Mouse (Mus musculus) cerebellum, adult 18-20 months (tissue): ENCODE measurements around the gene Myoz2.

ENCODE experiments used
- DNase-seq, 2 experiments: peaks; one replicate each; pipeline ENCODE4 v3.0.0; 2021

Myoz2 gene

DNA sequence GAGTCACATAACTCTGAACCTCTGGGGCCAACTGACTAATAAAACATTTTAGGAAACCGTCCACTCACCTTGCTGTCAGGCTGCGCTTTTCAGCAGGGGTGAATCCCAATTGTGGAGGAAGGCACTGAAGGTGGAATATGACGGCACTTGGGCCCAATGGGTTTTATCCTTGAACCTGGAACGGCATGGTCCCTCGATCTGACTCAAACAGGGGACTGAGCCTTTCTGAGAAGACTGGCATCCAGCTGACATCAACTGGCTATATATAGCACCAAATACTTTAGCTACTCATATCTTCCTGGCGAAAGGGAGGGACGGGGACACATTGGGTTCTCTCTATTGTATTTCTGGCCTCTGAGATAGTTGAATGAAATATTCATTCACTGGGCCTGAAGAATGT lies at the start of gene Myoz2:
Myoz2 (minus strand) TSS at position 264 of the 400 bp plus-strand sequence.
- no peak for DNase-seq

DNA sequence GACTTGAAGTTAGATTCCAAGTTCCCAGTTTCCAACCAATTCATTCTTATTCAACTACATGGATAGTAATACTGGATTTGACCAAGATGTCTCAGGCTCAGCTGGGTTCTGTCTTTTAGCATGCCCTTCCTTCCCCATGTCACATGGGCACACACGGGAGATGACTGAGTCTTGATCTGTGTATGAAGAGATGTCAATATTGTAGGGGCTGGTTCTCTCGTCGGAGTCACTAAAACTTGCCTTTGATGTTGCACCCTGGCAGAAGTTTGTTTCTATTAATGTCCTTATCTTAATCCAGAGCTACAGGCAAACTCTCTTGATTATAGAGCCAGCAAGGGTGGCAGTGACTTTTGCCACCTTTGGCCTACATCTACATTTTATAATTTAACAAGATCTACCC lies 46.9 kb upstream of the Myoz2 start:
- DNase-seq, result no peak

DNA sequence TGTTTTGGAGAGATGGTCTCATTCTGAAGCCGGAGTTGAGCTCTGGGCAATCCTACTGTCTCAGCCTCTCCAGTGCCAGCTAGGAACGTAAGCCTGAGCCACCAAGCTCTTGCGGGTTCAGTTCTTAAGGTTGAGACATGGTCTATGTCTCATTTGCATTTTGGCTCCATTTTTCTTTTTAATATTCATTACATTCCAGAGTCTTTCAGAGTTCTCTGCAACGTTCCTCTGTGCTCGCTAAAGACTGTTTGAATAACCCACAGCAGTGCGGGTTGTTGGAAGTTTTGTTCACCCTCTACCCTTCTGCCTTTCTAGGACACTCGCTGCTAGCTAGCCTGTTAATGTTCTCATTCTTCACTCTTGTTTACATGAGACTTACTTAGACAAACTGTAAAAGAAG lies 46.1 kb upstream of the Myoz2 start:
- DNase-seq, result no peak

DNA sequence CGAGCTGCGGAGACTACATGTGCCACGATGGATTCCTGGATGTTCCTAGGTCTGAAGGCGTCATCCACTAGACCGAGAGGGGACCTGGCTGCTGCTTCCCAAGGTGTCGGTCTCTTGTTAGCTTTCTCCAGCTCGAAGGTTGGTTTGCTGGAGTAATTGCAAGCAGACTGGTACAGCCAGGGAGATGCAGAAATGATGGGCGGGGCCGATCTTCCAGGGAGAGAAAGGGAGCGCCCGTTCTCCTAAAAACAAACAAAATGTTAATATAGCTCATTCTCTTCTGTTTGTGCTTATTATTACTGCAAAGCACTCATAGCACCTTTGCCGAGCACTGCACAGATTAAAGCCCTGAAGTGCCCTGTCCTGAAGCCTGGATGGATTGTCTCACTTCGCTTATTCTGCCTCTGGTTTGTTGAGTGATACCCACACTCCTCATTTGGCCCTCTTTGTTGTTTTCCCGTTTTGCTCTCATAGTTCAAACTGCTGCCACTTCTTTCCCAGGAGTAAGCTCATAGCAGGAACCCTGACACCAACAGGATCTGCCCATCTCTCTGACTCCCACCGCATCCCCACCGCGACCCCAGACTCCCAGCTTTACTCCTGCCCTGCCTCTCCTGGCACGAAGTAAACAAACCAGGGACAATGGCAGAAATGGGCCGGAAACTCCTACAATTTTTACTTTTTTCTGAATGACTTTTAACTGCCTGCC lies 45.4 kb upstream of the Myoz2 start:
- no peak for DNase-seq

DNA sequence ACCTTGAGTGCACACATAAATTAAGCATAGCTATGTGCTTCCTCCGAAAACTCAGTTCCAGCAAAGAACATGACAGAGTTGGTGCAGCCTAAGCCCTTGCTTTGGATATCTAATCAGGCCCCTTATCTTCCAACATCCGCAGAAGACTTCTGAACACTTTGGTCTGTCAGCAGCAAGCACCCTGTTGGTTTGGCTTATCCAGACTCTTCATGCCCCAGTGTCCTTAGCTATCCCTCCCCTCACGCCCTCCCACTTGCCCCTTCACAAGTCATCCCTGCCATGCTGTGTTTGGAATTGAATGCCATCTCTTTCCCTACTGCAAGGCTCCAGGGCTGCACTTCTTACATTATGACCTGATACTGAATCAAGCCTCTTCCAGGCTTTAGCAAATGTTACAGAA lies 40.9 kb upstream of the Myoz2 start:
- no peak for DNase-seq

DNA sequence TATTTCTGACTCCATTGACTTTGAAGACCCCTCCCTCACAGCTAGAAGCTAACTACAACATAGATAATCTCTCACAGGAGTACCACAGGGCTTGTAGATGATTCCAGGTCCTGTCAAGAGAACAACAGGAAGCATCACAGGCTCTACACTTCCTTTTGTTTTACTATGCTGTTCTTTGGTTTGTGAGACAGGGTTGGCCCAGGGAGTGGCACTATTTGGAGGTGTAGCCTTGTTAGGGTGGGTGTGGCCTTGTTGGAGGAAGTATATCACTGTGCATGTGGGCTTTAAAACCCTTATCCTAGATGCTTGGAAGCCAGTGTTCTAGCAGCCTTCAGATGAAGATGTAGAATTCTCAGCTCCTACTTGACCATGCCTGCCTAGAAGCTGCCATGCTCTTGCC lies 40.2 kb upstream of the Myoz2 start:
- no peak for DNase-seq

DNA sequence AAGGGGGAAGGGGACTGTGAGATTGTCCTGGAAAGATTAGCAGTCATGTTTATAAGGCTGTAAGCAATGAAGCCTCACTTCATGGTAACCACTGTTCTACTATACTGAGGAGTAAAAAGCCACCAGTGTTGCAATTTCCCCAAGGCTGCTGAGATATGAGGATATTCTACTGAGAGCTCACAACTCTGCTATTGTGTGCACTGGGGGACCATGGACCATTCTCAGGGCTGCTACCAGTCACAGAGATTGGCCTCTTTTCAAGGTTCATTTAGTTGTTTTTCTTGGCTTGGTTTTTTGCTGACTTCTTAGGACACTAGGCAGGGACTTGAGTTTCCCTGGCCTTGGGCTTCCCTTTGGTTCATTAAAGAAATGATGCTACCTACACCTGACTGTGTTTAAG lies 38.5 kb upstream of the Myoz2 start:
- DNase-seq, result no peak

DNA sequence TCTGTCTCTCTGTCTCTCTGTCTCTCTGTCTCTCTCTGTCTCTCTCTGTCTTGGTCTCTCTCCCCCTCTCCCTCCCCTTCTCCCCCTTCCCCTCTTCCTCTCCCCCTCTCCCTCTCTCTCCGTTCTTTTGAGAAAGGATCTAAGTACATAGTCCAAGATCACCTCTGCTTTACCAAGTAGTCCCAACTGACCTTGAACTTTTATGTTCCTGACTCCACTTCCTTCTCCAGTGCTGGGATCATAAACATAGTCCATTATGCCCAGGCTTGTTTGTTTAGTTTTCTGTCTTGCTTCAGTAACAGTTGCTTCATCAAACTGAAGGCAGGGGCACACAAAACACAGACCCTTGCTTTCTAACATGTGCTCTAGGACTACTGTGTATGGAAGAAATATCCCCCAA lies 37.7 kb upstream of the Myoz2 start:
- DNase-seq, result no peak

DNA sequence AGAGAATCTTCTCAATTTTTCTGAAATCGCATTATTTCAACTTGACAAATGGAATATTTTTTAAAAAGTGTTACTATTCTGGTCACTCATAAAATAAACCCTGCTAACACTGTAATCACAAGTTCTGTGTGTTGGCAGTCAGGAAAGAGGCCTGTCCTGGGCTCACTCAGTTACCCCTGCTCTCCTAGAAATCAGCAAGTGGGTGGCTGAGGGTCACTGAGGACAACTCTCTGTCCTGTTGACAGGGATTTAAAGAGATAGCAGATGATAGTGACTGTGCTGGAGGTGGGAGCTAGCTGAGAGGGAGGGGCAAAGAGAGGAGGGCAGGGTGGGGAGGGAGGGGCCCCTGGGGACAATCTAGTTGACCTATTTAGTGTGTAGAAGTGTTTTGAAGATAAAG lies 36.2 kb upstream of the Myoz2 start:
- no peak for DNase-seq

DNA sequence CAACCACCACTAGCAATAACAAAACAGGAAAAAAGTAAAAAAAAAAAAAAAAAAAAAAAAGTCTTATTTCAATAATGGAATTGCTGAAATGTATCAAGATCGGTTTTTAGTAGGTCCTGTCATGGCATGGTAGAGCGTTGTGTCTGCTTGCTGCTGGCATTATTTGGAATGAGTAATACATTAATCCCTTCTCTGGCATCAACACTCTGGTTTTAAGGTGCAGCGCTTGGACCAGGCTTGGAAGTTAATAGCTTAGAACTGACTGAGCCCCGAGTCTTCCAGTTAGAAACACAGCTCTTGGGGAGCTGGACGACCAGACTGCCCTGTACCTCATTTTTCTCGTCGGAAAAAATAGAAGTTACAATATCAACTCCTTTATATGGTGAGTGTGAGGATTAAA lies 32.0 kb upstream of the Myoz2 start:
- no peak for DNase-seq

DNA sequence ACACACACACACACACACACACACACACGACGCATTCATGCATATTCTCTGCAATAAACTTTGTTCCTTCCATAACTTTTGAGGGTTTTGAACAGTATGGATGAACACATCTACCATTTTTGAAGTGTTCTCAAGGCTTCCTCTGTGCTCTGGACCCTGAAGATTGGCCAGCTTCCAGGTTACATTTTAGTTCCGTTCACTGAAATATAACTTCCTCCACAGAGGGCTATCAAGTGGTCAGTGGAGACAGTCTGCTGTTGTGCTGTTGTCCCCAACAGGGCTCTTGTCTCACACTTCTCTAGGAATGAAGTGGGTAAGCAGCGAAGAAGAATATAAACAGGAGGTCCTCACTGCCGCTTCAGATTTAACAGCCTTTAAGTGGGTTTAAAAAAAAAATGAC lies 30.7 kb upstream of the Myoz2 start:
- no peak for DNase-seq

DNA sequence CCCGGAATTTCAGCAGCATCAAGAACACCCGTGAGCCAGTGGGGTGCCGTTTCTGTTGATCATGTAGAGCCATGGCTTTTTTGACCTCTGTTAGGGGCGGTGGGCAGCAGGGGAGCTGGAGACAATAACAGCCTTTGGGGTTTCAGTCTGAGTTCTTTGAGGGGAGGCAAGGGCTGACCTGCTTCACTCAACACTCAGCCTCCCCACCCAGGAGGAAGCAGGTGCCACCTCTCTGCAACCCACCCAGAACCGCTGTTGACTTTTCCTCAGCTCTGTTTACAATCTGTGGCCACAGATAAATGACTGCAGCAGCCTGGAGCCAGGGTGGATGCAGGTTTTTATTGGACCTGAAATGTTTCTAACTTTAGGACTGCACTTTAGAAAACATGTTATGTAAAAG lies 29.4 kb upstream of the Myoz2 start:
- no peak for DNase-seq

DNA sequence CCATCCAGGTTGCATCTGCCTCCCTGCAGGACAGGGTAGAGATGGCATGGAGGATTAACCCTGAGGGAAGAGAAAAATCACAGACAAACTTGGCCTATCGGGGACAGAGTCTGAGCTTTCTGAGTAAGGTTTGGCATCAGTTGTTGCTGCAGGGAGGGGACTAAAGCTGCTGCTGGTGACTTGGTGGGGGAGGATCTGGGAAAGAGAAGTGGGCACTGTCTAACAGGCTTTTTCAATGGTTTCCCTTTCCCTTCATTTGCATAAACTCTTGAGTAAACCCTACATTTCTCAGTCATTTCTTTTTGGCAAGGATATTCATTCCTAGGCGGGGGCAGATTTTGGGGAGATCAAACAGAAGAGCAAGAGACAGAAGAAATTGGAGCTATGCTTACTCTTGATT lies 27.1 kb upstream of the Myoz2 start:
- no peak for DNase-seq

DNA sequence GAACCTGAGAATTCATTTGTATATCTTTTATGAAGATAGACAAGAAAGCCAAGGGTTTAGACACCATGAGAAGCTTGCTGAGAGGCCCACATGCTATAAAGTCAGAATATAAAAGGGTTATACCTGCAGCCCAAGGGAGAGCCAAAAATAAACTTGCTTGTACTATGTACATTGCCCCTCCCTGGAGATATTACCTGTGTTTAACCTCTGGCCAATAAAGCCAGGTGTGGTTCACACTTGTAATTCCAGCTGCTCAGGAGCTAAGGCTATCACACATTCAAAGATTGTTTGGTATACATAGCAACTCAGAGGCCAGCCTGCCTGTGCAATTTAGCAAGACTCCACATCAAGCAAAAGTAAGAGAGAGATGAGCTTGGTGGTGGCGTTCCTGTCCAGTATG lies 24.0 kb upstream of the Myoz2 start:
- DNase-seq, result no peak

DNA sequence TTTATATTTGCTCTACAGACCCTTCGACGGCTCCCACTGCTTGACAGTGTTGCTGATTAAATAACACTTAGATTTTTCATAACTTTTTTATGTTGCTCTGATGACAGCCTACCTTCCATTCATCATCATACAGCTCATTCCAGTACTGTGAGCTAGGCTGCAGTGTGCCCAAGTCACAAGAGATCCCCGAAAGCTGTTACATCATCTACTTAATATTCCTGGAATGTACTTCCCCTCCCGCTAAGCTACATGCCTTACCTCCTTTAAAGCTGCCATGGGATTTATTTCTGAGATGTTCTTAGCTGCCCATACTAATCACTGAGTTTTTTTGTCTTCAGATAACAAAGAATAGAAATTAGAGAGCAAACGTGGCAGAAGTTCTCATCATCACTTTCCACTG lies 19.4 kb upstream of the Myoz2 start:
- DNase-seq, result no peak

DNA sequence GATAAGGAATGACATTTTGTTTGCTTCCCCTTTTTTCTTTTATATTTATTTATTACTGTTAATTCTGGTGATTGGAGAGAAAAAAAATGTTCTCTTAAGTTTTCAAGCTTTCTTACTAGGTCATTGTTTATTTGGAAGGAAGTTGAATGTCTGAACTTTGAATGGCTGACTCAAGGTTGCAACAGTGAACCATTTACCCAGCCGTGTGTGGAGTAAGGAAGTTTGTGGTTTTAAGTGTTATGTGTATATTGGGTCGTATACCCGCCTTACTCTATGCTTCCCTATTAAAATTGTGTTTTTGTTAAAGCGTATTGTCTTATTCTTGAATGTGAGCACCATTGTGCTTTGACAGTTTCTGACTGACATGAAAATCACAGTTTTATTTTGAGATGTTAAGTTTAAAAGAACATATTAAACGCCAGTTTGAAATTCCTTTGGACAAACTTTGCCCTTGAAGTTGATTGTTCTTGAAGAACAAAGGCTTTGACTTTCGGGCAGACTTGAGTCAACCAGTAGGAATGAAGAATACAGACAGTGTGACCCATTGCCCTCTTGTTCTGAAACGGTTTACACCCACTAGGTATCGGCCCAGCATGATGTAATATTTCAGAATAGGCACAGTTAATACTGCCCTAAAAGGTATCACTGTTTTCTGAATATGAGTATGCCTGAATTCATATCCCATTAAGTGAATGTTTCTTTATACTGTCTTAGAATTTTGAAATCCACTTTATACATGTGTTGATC lies 18.6 kb upstream of the Myoz2 start:
- no peak for DNase-seq

DNA sequence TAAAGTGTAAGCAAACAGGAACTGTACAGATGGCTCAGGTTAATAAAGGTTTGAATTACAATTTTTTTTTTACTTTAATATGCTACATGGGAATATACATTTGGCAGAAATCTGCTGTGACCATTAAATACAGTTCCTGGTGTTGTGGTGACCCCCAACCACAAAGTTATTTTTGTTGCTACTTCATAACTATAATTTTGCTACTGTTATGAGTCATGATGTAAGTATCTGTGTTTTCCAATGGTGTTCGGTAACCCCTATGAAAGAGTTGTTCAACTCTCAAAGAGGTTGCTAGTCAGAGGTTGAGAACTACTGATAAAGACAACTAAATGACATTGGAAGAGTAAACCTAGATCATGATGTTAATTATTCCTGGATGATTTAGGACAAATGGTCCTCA lies 7.5 kb upstream of the Myoz2 start:
- no peak for DNase-seq

DNA sequence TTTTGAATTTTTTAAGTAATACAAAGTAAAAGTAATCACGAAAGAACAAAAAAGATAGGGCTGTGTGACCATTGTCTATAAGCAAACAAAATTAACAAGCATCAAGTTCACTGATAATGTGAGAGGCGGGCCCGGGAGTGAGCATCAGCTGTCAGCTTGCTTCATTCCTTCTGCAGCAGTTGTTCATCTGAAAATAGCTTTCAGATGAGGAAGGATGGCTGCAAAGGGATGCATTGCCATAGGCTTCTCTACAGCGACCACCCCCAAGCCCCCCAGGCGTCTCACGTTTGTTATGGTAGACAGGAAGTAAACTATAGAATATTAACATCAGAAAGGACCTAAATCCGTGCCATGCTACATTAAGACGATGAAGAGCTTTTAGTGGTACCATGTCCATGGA lies 1.0 kb downstream of the Myoz2 start:
- no peak for DNase-seq

DNA sequence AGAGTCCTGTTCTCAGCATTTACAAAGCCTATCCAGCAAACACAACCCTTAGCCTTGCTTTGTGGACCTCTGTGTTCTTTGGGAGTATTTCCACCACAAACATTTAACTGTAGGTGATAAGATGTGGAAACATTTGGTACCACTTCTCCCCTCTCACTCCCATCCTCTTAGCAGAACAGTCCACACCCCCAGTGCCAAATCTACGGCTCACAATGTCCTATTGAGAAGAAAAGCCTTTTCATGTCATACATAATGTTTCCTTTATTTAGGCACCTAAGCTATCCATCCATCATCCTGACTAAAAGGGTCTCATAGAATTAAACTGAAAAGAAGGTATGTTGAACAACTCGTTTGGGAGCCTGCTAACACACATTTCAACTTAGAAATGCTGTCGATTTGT lies 9.2 kb downstream of the Myoz2 start:
- DNase-seq, result no peak

DNA sequence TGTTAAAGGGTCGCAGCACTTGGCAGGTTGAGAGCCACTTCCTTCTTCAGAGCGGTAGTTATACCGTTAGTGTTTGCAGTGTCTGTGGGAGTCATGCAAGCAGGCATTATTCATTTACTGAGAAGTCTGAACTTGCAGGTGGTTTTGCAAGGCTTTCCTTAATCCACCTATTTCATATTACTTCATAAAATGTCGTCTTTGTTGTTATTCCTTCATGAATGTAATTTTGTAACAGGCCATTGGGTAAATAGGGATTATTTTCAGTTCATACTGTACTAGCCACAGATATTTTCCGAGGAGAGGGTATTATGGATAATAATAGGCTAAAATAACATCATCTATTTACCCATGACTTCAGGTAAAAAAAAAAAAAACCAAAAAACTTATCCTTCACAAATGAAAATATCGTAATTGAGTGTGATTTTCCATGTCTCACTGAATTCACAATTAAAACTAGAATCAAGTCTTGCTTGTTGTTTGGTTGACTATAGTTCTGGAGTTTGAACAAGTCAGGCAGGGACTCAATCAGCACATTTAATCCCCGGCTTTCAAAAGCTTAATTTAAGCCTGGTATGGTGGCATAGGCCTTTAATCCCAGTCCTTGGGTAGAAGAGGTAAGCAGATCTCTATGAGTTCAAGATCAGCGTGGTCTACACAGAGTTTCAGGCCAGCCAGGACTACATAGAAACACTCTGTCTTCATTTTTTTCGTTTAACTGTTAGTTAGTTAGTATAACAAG lies 10.2 kb downstream of the Myoz2 start:
- no peak for DNase-seq

DNA sequence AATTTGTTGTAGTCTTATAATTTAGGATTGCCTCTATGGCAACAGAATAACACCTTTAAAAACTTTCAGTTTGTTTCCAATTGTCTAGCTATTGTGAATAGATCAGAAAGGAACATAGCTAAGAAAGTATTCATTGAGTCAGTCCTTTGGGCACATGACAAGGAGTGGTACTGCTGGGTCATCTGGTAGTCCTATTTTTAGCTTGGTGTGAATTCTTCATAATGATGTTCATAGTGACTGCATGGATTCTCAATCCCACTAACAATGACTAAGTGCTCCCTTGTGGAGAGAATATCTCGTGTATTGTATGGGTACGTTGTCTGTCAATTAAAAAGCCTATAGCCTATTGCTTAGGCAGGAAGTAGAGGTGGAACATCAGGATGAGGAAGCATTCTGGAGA lies 16.0 kb downstream of the Myoz2 start:
- DNase-seq, result no peak

DNA sequence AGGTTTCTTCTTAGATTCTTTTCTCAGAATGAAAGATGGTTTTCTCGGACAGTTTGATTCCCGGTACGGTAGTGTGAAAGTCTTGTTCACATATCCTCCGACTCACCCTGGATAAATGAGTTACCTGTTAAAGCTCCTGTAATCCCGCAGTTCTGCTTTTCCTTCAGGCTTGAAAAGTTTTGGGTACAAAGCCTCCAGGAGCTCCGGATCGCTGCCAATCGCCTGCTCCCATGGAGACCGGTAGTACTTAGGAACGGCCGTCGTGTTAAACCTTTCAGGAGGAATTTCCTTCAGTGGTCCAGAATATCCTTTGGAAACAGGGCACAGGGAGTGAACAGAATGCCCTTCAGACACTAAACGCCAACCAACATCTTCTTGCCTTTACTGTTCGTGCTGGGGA lies 21.3 kb downstream of the Myoz2 start:
- no peak for DNase-seq

DNA sequence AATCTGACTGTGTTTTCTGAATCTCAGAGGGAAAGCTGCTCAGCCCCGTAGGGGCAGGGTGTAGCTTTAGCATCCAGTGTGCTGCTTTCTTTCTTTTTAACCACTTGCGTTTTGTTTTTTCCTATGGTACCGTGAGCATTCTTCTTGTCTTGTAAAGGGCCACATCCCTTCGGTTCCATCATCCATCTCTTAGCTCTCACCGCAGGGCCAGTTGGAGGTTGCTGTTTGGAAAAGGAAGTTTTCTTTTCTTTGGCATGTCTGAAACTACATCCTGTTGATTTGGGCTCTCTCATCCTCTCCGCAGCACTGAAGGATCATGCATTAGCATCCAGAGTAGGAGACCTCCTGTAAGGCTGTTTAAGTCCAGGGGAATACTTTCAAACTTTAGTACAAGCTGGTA lies 25.4 kb downstream of the Myoz2 start:
- no peak for DNase-seq

DNA sequence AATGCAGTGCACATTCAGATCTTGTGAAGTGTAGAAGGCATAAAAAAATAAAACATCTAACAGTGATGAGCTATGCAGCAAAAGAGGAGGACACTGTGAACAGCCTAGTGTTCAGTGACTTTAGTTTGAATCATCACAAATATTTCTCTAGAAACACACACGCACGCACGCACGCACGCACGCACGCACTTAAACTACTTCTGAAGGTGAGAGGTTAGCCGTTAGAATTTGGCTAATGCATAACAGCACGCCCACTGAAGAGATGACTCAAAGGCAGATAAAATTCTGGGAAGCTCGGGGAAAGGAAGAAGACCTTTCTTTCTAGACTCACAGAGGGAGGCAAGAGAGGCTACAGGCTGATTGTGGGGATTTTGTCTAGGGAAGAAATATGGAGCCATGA lies 27.4 kb downstream of the Myoz2 start:
- DNase-seq, result no peak
